Mouse (Mus musculus) heart, adult 8-10 months (tissue): ENCODE data around the gene Itgav. TPM values are rescaled to one million over a fixed set of nuclear protein-coding genes. Genes with fewer than 3 reads are reported as not detected.
A peak's percentile ranks its signal among the peaks of the same experiment; 100 is the strongest.

ENCODE experiments used
- DNase-seq: peaks from one replicate; pipeline ENCODE4 v3.0.0; 2022; ENCODE audit warnings: low spot score
- total RNA-seq, 4 experiments: library from RNA; stranded (reverse); gene quantifications; 2 replicates each; pipeline ENCODE4 v1.2.4; 2022

The Itgav gene
- total RNA-seq: 10 to 100 TPM; 33.9 to 39.6 (median 36.0) TPM

DNA sequence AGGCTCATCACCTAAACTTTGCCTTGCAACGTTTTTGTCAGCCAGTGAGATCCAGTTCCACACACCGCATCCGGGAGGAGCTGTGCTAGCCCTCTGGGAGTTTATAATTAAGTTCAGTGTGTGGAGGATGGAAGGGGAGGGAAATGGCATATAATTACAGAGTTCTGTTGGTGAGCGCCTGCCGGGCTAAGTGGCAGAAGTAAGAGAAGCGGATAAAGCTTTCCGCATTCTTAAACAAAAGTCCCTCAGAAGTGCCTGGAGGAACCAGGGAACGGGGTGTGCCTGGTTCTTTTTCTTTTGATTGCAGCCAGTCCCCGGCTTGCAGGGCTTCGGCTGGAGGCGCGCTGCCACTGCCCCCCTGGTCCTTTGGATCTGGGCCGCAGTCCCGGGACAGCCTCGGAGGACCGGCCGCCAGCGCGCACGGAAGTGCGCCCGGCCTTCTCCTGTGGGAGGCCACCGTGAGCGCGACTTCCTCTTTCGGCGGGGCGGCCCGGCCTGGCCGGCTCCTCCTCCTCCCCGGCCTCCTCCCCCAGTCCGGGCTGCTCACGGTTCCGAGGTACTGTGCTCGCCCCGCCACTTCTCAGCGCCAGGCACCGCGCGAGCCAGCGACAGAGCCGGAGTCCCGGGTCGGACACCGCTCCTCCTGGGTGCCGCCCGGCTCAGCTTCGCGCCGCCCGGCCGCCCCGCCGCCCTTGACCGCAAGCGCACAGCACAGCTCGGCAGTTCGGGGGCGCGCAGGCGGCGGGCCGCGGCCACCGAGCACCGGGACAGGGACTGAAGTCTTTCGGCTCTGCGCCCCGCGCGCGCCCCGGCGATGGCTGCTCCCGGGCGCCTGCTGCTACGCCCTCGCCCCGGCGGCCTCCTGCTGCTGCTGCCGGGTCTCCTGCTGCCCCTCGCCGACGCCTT, at the start of gene Itgav:
Gene Itgav (plus strand): TSS at position 477 of the 906 bp plus-strand sequence.
- peak; percentile 95 for DNase-seq

DNA sequence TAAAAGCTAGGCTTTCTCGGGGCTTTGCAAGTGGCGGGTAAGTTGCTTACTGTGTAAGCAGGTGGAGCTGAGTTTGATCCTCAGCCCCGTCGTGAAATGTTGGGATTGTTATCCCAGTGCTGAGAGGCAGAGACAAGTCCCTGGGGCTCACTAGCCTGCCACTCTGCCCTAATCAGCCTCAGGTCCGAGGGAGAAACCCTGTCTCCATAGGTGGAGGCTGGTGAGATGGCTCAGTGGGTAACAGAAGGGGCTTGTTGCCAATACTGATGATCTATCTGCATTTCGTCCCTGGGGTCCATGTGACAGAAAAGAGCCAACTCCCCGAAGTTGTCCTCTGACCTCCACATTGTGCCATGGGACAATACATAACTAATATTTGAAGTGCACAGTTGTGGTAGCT, 49.8 kb upstream of the Itgav start:
- no peak for DNase-seq

DNA sequence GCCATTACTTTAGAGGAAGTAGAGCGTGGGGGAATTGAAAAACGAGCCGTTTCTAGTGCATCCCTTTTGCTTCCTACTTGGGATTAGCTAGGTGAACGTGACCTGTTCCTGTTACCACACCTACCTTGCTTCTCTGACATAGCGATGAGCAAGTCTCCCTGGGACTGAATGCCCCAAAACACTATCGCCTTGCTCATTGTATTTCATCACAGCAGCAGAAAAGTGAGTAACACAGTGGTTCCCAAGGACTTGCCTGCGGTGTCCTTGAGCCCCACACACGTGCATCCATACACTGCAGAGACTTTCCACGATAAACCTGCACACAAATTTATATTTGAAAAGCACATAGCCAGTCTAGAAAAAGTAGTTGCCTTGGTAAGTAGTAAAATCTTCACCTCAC, 49.3 kb upstream of the Itgav start:
- DNase-seq: no peak

DNA sequence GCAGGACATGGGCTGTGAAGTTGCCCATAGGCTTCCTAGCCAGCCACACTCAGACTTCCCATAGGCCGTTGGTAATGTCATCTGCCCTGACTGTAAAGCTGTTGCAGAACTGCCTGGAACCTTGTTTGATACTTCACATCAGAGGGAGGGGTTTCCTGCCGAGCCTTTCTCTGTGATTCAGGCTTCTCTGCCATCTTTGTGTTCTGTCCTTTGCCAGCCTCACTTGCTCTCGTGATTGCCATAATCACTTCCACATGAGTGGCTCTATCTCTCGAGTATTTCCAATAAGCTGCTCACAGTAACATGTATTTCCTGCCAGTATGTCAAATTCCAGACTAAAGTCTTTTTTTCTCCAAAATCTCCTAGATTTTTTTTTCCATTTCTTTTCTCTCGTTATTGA, 48.5 kb upstream of the Itgav start:
- no peak for DNase-seq

DNA sequence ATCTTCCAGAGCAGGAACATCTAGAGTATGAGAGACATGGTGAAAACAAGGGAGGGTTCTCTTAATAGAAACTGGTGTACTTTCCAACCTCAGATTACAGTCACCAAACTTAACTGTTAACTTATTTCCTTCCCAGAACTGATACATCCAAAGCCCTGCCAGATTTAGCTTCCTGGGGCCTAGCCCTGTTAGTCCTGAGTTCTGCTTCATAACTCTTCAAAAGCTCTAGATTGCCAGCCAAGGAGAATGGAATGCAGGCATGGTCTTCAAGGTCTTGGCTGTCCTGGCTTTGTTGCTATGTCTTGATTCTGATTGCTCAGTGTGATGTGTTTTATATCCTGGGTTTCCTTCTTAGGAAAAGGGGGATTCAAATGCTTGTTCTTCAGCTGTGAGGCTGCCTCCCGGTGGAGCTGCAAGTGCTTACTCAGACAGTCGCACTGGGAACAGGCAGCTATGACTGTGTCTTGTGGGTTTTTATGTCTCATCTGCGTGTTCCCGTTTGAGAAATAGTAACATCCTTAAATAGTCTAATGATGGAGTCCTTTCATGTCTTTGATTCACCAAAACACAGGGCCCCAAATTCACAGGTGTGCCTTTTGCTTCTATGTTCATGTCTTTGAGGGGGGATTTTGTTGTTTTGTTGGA, 47.8 kb upstream of the Itgav start:
- DNase-seq: no peak

DNA sequence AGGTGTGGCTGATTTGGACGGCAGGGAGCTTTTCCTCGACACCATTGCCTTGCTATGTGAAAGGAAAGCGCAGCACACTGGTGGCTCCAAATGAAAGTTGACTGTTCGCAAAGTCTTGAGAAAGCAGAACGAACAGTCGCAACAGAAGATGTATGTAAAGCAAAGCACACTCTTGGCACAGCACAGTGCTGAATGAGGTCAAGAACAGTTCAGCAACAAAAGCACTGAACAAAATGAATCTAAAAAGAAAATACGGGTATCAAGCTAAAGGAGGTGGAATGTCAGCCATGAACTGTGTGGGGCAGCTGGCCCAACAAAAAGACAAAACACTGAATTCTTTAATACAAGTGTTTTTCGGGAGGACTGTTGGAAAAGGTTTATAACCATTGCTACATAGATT, 42.9 kb upstream of the Itgav start:
- DNase-seq: no peak

DNA sequence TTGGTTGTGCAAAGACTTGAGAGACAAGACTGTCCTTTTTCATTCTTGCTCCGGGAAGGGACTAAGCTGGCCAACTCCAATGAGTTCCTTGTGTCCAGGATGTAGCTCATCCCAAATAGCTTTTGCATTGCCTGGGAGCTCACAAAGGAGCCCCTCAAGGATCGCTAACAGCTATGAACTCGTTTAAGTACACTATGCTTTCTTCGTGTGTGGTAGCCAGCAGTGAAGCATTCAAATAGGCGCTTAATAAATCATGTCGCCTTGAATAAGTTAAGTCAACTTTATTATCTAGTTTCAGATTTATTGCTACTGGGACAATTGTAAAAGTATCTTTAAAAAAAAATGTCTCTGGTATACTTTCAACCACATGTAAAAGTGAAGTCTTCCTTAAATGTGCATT, 42.4 kb upstream of the Itgav start:
- DNase-seq: no peak

DNA sequence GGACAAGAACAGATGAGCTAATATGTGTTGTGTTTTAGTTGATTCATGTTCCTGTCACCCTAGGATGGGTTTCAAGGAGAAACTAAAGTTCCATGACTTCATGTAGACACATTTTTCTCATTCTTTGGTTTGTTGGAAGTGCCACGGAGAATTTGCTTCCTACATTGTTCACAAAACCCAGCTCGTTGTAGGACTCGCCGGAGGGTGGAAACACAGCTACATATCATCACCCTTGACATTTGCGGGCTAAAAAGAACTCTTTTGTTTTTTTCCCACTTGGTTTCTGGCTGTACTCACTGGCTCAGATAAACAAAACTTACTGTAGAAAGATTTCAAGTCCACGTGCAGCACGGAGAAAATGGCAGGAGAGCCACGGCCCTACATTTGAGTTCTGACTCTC, 41.9 kb upstream of the Itgav start:
- peak; percentile 18 for DNase-seq

DNA sequence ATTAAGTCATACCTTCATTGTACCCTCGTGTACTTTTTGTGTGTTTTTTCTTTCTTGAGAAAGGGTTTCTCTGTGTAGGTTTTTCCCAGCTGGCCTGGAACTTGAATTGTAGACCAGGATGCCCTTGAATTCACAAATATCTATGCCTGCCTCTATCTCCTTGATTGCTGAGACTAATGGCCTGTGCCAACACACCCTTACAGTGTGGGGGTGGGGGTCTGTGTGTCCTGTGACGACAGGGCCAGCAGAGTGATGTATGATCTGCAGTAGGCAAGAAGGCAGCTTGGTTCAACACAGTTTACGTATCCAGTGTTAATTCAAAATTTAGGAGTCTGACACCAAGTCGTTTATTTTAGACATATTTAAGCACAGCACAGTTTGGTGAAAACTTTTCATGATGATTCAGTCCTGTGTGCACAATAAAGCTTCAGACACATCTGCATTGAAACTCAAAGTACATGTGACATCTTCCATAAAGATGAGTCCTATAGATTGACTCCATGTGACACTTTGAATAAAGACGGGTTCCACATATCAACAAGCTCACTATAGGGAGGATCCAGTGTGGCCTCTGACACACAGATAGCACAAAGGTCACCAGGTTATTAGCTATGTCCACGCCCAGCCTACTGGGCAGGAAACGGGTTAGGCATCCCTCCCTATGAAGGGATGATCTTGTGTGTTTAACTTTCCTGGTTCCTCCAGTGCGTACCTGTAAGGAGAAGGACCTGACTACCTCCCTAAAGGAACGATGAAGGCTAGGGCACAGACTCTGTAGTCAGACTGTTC, 40.3 kb upstream of the Itgav start:
- no peak for DNase-seq

DNA sequence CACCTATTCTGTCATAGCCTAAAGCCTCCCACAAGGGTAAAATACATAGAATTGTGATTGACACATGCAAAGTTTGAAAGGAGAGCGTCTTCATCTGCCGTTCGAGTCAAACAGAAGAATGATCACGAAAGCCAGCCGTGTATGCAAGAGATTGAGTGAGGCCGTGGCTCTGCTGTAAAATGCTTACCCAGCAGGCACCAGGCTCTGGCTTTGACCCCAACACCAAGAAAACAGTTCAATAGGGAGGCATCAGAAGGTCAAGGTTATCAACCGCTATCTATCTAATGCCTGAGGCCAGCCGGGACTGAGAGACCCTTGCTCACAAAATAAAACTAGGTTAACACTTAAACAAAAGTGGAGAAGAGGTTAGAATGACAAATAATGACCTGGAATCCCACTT, 39.5 kb upstream of the Itgav start:
- no peak for DNase-seq

DNA sequence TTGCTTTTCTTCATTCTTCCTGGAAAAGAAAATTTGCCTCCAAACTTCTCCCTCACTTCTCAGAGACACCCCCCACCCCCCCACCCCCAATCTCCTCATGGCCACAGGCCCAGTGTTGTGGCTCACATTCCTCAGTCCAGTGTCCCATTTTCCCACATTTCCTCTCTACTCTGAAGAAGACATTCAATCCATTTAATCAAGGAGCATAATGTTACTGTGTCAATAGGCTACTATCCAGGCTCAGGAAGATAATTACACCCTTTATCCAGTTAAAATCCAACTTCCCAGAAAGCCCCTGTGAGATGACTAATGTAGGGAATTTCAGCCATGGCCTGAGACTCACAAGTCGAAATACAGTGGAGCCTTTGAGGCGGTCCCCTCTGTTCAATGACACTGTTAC, 33.8 kb upstream of the Itgav start:
- DNase-seq: no peak

DNA sequence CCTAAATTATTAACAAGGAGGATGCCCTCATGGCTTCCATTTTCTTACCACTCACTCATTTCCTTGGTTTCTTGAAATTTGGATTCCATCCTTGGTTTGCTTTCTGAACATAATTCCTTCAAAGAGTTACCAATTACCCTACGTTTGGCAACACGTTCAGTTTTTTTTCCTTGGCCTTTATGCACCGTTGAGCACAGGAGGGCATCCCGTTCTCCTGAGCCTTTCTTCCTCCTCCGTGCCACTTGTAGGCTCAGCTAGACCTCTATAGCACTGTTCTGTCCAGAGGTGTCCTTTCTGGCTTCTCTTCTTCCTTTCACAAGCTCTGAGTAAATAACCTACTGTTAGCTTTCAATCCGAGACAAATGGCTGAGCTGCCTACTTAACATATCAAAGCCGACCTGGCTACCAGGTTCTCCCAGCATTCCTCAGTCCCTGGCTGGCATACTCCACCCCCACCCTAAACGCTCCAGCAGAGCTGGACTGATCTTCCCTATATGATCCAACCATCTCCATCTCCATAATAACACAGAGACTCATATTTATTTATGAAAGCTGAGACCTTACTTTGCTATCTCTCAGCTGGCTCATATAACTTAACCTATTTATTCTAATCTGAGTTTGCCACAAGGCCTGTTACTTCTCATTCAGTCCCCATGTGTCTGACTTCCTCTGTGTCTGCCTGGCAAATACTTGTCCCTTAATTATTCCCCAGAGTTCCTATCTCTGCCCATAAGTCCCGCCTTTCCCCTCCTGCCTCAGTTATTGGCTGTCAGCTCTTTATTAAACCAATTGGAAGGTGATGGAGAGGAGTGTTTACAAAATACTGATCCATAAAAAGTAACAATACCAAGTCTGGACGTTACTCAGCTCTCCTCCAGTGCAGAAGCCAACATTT, 31.3 kb upstream of the Itgav start:
- no peak for DNase-seq

DNA sequence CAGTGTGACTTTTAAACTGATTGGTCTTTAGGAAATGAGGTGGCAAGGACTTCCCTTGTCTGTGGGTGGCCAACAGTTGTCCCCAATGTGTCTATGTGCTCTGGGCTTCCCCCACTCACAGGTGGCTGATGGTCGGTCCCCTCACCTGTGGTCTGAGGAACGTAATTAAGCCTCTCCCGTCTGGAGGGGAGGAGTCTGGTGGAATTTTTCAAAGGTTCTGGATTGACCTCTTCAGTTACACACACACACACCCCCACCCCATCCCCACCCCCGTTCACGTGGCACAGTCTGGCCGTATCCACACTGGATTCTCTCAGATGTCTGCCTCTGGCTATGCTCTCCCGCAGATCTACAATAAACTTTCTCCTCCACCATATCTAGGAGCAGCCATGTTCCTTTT, 30.1 kb upstream of the Itgav start:
- DNase-seq: no peak

DNA sequence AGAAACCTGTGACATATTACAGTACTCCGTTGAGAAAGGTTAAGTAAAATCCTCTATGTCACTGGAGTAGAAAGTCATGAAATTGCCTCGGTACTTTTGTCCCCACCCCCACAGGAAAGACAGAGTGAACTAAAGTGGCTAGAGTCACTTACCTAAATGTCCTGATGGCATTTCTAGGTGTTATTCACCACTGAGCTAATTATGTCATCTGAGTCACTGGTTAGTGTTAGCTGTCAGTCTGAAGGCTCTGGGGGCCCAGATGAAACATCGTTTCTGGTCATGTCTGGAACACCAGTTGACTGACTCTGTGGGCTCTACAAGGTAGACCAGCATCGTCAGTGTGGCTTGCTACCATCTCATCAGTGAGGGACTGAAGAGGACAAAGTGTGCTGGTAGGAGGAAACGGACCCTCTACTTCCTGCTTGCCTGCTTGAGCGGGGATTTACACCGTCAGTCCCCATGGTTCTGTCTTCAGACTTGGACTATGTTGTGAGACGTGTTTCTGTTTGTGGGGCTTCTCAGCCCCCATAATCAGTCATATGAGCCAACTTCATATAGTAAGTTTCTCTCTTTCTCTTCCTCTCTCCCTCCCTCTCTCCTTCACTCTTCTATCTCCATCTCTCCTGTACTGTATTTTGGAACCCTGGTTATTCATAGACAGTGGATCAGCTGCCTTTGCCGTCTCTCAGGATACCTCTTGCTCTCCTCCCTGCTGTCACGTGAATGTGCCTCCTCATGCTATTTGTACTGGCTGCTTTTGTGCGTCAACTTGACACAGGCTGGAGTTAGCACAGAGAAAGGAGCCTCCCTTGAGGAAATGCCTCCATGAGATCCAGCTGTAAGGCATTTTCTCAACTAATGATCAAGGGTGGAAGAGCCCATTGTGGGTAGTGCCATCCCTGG, 28.6 kb upstream of the Itgav start:
- no peak for DNase-seq

DNA sequence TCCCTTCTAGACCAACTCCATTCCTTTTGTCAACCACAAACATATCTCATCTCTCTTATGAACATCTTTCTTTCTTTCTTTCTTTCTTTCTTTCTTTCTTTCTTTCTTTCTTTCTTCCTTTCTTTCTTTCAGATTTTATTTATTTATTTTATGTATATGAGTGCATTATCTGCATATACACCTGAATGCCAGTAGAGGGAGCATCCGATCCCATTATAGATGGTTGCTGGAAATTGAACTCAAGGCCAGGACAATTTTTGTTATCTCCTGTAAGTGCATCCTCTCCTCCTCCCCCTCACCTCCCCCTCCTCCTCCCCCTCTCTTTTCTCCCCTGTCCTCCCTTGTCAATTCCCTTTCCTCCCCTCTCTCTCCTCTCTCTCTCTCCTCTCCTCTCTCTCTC, 25.7 kb upstream of the Itgav start:
- DNase-seq: no peak

DNA sequence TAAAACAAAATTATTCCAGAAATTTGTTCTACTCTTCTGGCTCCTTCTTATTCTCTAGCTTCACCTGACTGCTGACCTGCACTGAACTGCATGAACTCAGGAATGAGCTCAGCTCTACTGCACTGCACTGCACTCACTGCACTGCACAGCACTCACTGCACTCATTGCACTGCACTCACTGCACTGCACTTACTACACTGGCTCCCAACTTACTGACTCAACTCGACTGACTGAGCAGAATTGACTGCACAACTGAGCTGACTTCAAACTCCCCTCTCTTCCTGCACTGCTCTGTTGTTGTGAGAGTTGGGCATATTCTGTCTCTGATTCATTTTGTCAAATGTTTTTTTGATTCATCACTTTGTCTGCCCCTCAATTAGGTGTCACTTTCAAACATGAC, 24.9 kb upstream of the Itgav start:
- no peak for DNase-seq

DNA sequence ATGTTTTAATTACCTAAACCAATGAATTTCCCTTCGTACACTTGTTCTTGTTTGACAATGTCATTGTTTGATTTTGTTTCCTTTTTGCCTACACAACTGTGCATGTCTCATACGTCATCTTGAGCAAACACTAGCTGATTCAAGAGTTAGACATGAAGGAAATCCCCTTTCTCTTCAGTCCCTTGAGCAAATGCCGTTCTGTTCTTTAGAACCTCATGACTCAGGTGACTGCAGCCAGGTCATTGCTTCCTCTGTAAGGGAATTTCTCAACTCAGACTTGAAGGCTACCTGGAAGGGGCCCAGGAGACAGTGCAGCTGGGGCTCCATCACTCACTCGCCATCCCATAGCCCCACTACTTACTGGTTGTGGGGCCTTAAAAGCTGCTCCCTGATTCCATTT, 23.5 kb upstream of the Itgav start:
- no peak for DNase-seq

DNA sequence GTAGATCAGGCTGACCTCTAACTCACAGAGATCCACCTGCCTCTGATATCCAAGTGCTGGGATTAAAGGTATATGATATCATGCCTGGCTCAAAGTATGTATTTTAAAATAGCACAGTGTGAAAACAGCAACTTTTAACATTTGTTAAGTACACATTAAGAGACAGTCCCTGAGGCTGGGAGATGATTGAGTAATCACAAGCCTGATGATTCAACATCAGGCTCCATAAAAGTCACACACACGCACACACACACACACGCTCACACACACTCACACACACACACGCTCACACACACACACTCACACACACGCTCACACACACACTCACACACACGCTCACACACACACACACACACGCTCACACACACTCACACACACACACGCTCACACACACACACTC, 21.8 kb upstream of the Itgav start:
- DNase-seq: no peak

DNA sequence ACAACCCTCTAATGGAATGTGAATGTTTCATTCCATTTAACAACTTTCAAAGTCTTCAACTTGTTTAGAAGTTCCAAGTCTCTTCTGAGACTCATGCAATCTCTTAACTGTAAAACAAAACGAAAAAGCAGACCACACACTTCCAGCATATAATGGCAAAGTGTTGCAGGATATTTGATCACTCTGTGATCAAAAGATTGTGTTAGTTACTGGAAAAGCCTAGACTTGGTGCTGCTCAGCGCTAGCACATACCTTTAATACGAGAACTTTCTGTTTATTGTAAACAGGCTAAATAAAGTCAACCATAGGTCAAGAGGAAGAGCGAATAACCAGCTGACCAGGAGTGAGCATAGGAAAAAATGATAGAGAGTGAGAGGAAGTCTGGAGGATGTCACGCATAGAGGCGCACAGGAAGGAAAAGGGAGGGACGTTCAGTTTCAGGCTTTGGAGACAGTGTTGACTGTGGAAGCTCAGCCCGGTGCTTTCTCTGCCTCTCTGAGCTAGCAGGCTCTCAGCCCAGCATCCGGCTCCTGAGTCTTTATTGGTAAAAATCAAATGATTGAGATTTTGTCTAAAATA, 18.5 kb upstream of the Itgav start:
- DNase-seq: no peak

DNA sequence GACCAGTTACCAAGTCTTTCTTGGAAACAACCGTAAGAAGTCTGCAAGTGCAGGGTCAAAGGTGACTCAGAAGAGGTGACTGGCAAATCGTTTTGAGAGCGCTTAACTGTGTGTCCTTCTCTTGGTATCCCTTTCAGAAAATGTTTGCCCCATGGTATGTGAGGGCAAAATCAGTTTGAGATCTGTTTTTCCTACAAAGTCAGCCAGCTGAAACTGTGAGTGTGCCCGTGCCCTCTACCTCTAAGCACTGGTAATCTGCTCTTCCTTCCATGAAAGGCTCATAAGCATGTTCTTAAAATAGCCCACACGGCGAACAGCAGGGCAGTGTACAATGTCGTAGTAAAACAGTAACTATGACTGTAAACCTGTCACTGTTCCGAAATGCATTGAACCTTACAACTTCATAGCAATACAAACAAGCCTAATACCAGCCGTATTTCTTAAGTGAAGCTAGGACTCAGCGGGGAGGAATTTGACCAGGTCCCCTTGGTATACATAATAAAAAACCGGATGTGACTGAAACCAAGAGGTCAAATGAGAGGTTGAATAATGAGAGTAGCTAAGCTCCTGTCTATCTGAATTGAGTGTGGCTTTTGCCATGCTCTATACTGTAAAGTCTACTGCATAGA, 14.2 kb upstream of the Itgav start:
- DNase-seq: no peak
